Mouse (Mus musculus): ENCODE data around the gene Cst6.

DNA sequence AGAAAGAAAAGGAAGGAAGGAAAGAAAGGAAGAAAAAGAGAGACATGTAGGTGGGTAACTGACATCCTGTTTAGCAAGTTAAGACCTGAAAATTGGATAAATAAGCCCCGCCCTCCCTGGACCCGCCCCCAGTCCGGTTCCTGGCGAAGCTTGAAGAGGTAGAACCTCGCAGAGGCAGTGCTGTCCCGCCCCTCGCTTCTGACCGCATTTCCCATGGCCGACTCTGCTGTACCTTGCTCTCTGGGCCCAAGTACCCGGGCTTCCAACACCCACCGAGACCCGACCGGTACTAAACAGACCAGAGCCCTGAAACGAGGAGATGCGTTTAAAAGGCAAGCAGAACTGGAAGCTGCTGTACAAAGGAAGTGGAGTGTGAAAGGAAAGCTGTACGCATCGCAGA is 25.6 kb downstream of the Cst6 start:
- TF ChIP-seq CTCF (IDR thresholded peaks at IDR 0.05; ENCODE audit: extremely low read depth, insufficient read length, insufficient replicate concordance, low read depth, low read length) (no peak), POLR2A (IDR thresholded peaks at IDR 0.05; ENCODE audit: low read depth, low read length) (no peak)

Data from small intestine, adult 2 months (tissue).